Mouse (Mus musculus) stomach, postnatal 0 days (tissue): ENCODE measurements around the gene Eps8. TPM values are rescaled to one million over a fixed set of nuclear protein-coding genes. Genes with fewer than 3 reads are reported as not detected.

Source experiments
- ATAC-seq: fragments of 200-750 bp; cut with Nextera tagmentation; 2 replicates; pipeline ENCODE4 v1.8.0; 2017; ENCODE audit not compliant: low FRiP score, low TSS enrichment
- DNase-seq: peaks from one replicate; pipeline ENCODE4 v3.0.0-alpha.2; 2016; ENCODE audit warnings: low spot score
- H3K27ac ChIP-seq: fragments of 300-500 bp; sonication (generic); replicated peaks from 2 replicates; pipeline ENCODE4 v1.5.1; 2014; ENCODE audit warnings: mild to moderate bottlenecking, control low read depth
- H3K27me3 ChIP-seq: fragments of 300-500 bp; sonication (generic); 2 replicates; pipeline ENCODE4 v1.6.1; 2014; ENCODE audit warnings: low read length; ENCODE audit not compliant: control insufficient read depth, insufficient read depth
- H3K36me3 ChIP-seq: fragments of 300-500 bp; sonication (generic); 2 replicates; pipeline ENCODE4 v1.6.1; 2014; ENCODE audit warnings: low read length, mixed read lengths; ENCODE audit not compliant: control insufficient read depth, insufficient read depth
- H3K4me1 ChIP-seq: fragments of 300-500 bp; sonication (generic); replicated peaks from 2 replicates; pipeline ENCODE4 v1.6.1; 2014; ENCODE audit warnings: antibody characterized with exemption; ENCODE audit not compliant: control insufficient read depth, insufficient read depth
- H3K4me2 ChIP-seq: fragments of 300-500 bp; sonication (generic); replicated peaks from 2 replicates; pipeline ENCODE4 v1.6.1; 2014; ENCODE audit warnings: low read depth, mild to moderate bottlenecking, control low read depth, moderate library complexity
- H3K4me3 ChIP-seq: fragments of 300-500 bp; sonication (generic); 2 replicates; pipeline ENCODE4 v1.5.1; 2014; ENCODE audit warnings: low read depth, low read length, control low read depth
- H3K9ac ChIP-seq: fragments of 300-500 bp; sonication (generic); 2 replicates; pipeline ENCODE4 v1.6.1; 2014; ENCODE audit warnings: mild to moderate bottlenecking, low read length, control low read depth, mixed read lengths
- H3K9me3 ChIP-seq: fragments of 300-500 bp; sonication (generic); 2 replicates; pipeline ENCODE4 v1.6.1; 2016; ENCODE audit warnings: low read length; ENCODE audit not compliant: control insufficient read depth
- CTCF ChIP-seq: IDR thresholded peaks from 2 replicates; pipeline ENCODE4 v1.5.1; 2016; ENCODE audit warnings: antibody characterized with exemption, low read depth, mild to moderate bottlenecking, moderate library complexity
- EP300 ChIP-seq: optimal IDR thresholded peaks from 2 replicates; pipeline ENCODE3; 2016; ENCODE audit warnings: antibody characterized with exemption
- WGBS: fragments of 180-500 bp; shearing (Covaris S2); extraction: QIAGEN DNeasy Blood & Tissue Kit; methylation state at CpG from one replicate; pipeline ENCODE4 v1.1.7; 2014; 5-methylcytosine and 5-hydroxymethylcytosine counted together
- polyA plus RNA-seq: library from polyadenylated mRNA; unstranded; fragments of >200 nt; fragmentation: Nextera tagmentation; extraction: Ambion mirVana; gene quantifications from 2 replicates; pipeline ENCODE4 v1.2.1, GENCODE M21; 2015

Eps8 gene
- polyA plus RNA-seq, 1 experiment from 2014 or later: 23.1 TPM

GRCm38 (mm10) chr6:137588481-137589244 lies 66.0 kb downstream of the Eps8 start:
- no peak for ATAC-seq
- WGBS: 78% methylated on average over 10 of the region's 10 CpGs
- no peak overlapping the region for H3K27ac ChIP-seq
- no peak overlapping the region for H3K4me2 ChIP-seq
- no peak for TF ChIP-seq EP300
- TF ChIP-seq CTCF: no peak
- H3K36me3 ChIP-seq: no peaks in the 10 kb centered on the region
- H3K9ac ChIP-seq: no peak overlapping the region
- H3K4me1 ChIP-seq: no peaks in the 10 kb centered on the region
- no peak for DNase-seq
- no peak overlapping the region for H3K4me3 ChIP-seq
- H3K27me3 ChIP-seq: no peaks in the 10 kb centered on the region
- no peaks in the 10 kb centered on the region for H3K9me3 ChIP-seq

GRCm38 (mm10) chr6:137587866-137588265 lies 66.8 kb downstream of the Eps8 start:
- Histone ChIP-seq H3K4me1 (no peaks in the 10 kb centered on the region), H3K27ac (no peak overlapping the region), H3K27me3 (no peaks in the 10 kb centered on the region), H3K4me2 (no peak overlapping the region), H3K9ac (no peak overlapping the region), H3K36me3 (no peaks in the 10 kb centered on the region), H3K9me3 (no peaks in the 10 kb centered on the region), H3K4me3 (no peak overlapping the region)
- no peak for TF ChIP-seq CTCF
- TF ChIP-seq EP300: no peak
- no peak for ATAC-seq
- WGBS: 74% methylated on average over 6 of the region's 6 CpGs
- DNase-seq: no peak

GRCm38 (mm10) chr6:137585229-137585628 lies 69.4 kb downstream of the Eps8 start:
- H3K4me2 ChIP-seq: no peak overlapping the region
- no peaks in the 10 kb centered on the region for H3K27me3 ChIP-seq
- H3K9me3 ChIP-seq: no peaks in the 10 kb centered on the region
- DNase-seq: no peak
- H3K36me3 ChIP-seq: no peaks in the 10 kb centered on the region
- TF ChIP-seq CTCF: no peak
- no peak for TF ChIP-seq EP300
- H3K4me3 ChIP-seq: no peak overlapping the region
- H3K9ac ChIP-seq: no peak overlapping the region
- H3K27ac ChIP-seq: no peak overlapping the region
- H3K4me1 ChIP-seq: no peaks in the 10 kb centered on the region
- 37% methylated on average over 4 of the region's 4 CpGs for WGBS
- peak; percentile 52 for ATAC-seq

- Histone ChIP-seq H3K36me3 (no peaks in the 10 kb centered on the region), H3K4me2 (no peak overlapping the region), H3K9me3 (no peaks in the 10 kb centered on the region), H3K27me3 (no peaks in the 10 kb centered on the region), H3K9ac (no peak overlapping the region), H3K4me3 (no peak overlapping the region), H3K4me1 (no peaks in the 10 kb centered on the region), H3K27ac (no peak overlapping the region)
- ATAC-seq (no peak), DNase-seq (no peak)
- 82% methylated on average over 5 of the region's 5 CpGs for whole genome bisulfite sequencing
- TF ChIP-seq CTCF (no peak), EP300 (no peak)
Measured at GRCm38 (mm10) chr6:137583056-137583455, 71.6 kb downstream of the Eps8 start.

GRCm38 (mm10) chr6:137582207-137582889 lies 72.3 kb downstream of the Eps8 start:
- 71% methylated on average over 19 of the region's 19 CpGs for WGBS
- Histone ChIP-seq H3K27ac (no peak overlapping the region), H3K4me2 (no peak overlapping the region), H3K27me3 (no peaks in the 10 kb centered on the region), H3K9ac (no peak overlapping the region), H3K9me3 (no peaks in the 10 kb centered on the region), H3K4me3 (no peak overlapping the region), H3K4me1 (no peaks in the 10 kb centered on the region), H3K36me3 (no peaks in the 10 kb centered on the region)
- ATAC-seq (peak; percentile 91), DNase-seq (peak; percentile 47)
- no peak for TF ChIP-seq EP300
- TF ChIP-seq CTCF: no peak
